Mouse (Mus musculus): ENCODE measurements around the gene Cxcl16. TPM values are rescaled to one million over a fixed set of nuclear protein-coding genes. Genes with fewer than 3 reads are reported as not detected.

Gene Cxcl16
- polyA plus RNA-seq, 1 experiment, result 99.3 TPM

DNA sequence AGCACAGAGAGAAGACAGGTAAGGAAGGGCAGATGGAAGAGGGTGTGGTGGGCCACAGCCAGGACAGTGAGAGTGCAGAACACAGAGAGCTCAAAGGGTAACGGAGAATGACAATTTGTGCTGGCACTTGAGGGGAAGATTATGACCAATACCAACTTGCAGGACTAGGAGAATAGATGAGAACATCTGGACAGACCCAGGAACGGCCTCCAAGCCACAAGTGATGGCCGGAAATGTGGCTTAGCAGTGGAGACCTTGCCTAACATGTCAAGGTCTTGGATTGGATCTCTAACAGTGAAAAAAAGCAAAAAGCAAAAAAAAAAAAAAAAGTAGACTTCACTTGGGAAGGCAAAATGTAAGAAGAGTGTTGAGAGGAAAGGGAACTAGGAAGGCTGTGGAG is 10.0 kb upstream of the Cxcl16 start:
- Histone ChIP-seq H3K4me1 (ENCODE audit: control insufficient read depth, insufficient read depth, low read length) (peaks cover 19% of the 10 kb centered on the region; the same call in 1 of the 2 replicates), H3K36me3 (ENCODE audit: control insufficient read depth, insufficient read depth, low read length) (no peaks in the 10 kb centered on the region), H3K4me3 (ENCODE audit: insufficient read depth, low read depth, low read length) (no peak overlapping the region), H3K27ac (ENCODE audit: insufficient read depth, low read depth, low read length) (no peak overlapping the region), H3K27me3 (replicated peaks; ENCODE audit: control insufficient read depth, insufficient read depth, low read length) (no peaks in the 10 kb centered on the region)
- TF ChIP-seq CTCF (conservative IDR thresholded peaks at IDR 0.05; ENCODE audit: insufficient read depth, insufficient read length, low read depth, low read length), result no peak
- TF ChIP-seq POLR2A (IDR thresholded peaks at IDR 0.05; ENCODE audit: low read depth, low read length), result no peak
- no peak for DNase-seq
- 90% methylated on average over 3 of the region's 3 CpGs for WGBS

- WGBS, result 56% methylated on average over 5 of the region's 5 CpGs
- Histone ChIP-seq H3K27ac (ENCODE audit: insufficient read depth, low read depth, low read length) (peak overlapping the region; percentile 57), H3K27me3 (replicated peaks; ENCODE audit: control insufficient read depth, insufficient read depth, low read length) (no peaks in the 10 kb centered on the region), H3K4me1 (ENCODE audit: control insufficient read depth, insufficient read depth, low read length) (peaks cover 7% of the 10 kb centered on the region; the same call in 1 of the 2 replicates), H3K36me3 (ENCODE audit: control insufficient read depth, insufficient read depth, low read length) (no peaks in the 10 kb centered on the region), H3K4me3 (ENCODE audit: insufficient read depth, low read depth, low read length) (no peak overlapping the region)
- TF ChIP-seq POLR2A (IDR thresholded peaks at IDR 0.05; ENCODE audit: low read depth, low read length) (no peak), CTCF (conservative IDR thresholded peaks at IDR 0.05; ENCODE audit: insufficient read depth, insufficient read length, low read depth, low read length) (no peak)
- peak; percentile 42 for DNase-seq
These were observed 8.3 kb upstream of the Cxcl16 start for GRCm38 (mm10) chr11:70467902-70468619.

DNA sequence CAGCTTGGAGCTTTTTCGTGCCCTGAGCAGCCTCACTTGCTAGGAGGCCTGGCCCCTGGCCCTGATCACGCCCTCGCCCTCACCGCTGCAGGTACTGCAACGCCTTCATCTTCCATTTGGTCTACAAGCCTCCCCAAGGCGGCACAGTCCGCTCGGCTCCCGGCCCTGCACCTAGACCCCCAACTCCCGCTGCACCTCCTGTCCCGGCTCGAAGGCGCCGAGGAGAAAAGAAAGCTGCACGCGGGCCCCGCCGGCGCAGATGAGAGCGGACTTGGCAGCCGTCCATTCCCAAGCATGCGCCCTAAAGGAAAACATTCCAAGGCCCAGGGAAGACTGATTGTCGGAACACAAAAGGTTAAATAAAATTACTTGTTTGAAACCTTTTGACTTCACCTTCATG is 6.0 kb upstream of the Cxcl16 start:
- Histone ChIP-seq H3K4me3 (ENCODE audit: insufficient read depth, low read depth, low read length) (peak overlapping the region; percentile 4; the same call in 1 of the 2 replicates), H3K27ac (ENCODE audit: insufficient read depth, low read depth, low read length) (peak overlapping the region; percentile 37; the same call in 1 of the 2 replicates), H3K4me1 (ENCODE audit: control insufficient read depth, insufficient read depth, low read length) (peaks cover 7% of the 10 kb centered on the region; the same call in 1 of the 2 replicates), H3K36me3 (ENCODE audit: control insufficient read depth, insufficient read depth, low read length) (no peaks in the 10 kb centered on the region), H3K27me3 (replicated peaks; ENCODE audit: control insufficient read depth, insufficient read depth, low read length) (no peaks in the 10 kb centered on the region)
- DNase-seq, result peak; percentile 61
- no peak for TF ChIP-seq POLR2A (IDR thresholded peaks at IDR 0.05; ENCODE audit: low read depth, low read length)
- TF ChIP-seq CTCF (conservative IDR thresholded peaks at IDR 0.05; ENCODE audit: insufficient read depth, insufficient read length, low read depth, low read length), result no peak
- 20% methylated on average over 23 of the region's 23 CpGs for WGBS

GRCm38 (mm10) chr11:70465211-70465610 is 5.4 kb upstream of the Cxcl16 start:
- H3K4me1 ChIP-seq (ENCODE audit: control insufficient read depth, insufficient read depth, low read length), result peaks cover 7% of the 10 kb centered on the region; the same call in 1 of the 2 replicates
- no peak for TF ChIP-seq CTCF (conservative IDR thresholded peaks at IDR 0.05; ENCODE audit: insufficient read depth, insufficient read length, low read depth, low read length)
- WGBS, result 67% methylated on average over 16 of the region's 16 CpGs
- H3K36me3 ChIP-seq (ENCODE audit: control insufficient read depth, insufficient read depth, low read length), result no peaks in the 10 kb centered on the region
- DNase-seq, result no peak
- H3K4me3 ChIP-seq (ENCODE audit: insufficient read depth, low read depth, low read length), result no peak overlapping the region
- H3K27me3 ChIP-seq (replicated peaks; ENCODE audit: control insufficient read depth, insufficient read depth, low read length), result no peaks in the 10 kb centered on the region
- H3K27ac ChIP-seq (ENCODE audit: insufficient read depth, low read depth, low read length), result no peak overlapping the region

- 92% methylated on average over 5 of the region's 5 CpGs for WGBS
- no peaks in the 10 kb centered on the region for H3K36me3 ChIP-seq (ENCODE audit: control insufficient read depth, insufficient read depth, low read length)
- H3K4me1 ChIP-seq (ENCODE audit: control insufficient read depth, insufficient read depth, low read length), result peaks cover 7% of the 10 kb centered on the region; the same call in 1 of the 2 replicates
- TF ChIP-seq POLR2A (IDR thresholded peaks at IDR 0.05; ENCODE audit: low read depth, low read length), result no peak
- no peak for TF ChIP-seq CTCF (conservative IDR thresholded peaks at IDR 0.05; ENCODE audit: insufficient read depth, insufficient read length, low read depth, low read length)
- no peak overlapping the region for H3K27ac ChIP-seq (ENCODE audit: insufficient read depth, low read depth, low read length)
- no peak overlapping the region for H3K4me3 ChIP-seq (ENCODE audit: insufficient read depth, low read depth, low read length)
- DNase-seq, result no peak
- no peaks in the 10 kb centered on the region for H3K27me3 ChIP-seq (replicated peaks; ENCODE audit: control insufficient read depth, insufficient read depth, low read length)
These were observed 4.2 kb upstream of the Cxcl16 start for GRCm38 (mm10) chr11:70463970-70464369.

DNA sequence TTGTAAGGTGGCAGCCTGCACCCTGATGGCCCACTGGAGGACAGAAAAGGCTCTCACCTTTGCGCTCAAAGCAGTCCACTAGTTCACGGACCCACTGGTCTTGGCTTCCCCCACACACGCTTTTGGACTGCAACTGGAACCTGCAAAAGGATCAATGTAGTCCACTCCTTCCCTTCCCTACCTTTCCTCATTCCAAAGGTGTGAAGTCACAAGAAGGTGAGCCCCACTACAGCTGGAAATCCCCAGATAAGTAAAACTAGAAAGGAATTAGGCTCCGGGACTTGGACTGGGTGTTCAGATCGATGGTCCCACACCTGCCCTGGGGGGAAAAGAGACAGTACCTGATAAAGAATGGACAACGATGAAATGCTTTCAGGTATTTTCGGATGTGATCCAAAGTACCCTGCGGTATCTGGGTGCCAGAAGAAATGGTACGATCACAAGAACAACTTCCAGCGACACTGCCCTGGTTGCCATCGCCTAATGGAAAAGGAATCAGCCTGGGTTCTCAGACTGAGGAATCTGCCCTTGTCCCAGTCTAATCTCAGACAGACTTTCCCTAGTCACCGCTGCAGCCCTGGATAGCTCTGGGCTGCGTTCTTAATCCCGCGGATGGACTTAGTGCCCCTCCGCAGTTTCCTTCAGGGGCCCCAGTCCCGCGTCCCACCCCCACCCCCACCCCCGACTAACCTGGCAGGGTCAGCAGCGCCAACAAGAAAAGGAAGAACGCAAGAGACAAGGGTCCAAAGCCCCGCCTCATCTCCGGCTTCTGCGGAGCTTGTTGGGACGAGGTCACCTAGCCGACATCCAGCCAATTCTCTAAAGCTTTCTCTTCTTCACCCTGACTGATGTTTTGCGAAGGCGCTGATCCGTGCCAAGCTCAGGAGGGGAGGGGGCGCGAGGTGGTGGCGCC is 840 bp downstream of the Cxcl16 start, which contains the start of gene Zmynd15:
Zmynd15 (plus strand) TSS at position 746 of the 913 bp plus-strand sequence.
- H3K4me1 ChIP-seq (ENCODE audit: control insufficient read depth, insufficient read depth, low read length), result peaks cover 3% of the 10 kb centered on the region; the same call in 1 of the 2 replicates
- TF ChIP-seq CTCF (conservative IDR thresholded peaks at IDR 0.05; ENCODE audit: insufficient read depth, insufficient read length, low read depth, low read length) (no peak), POLR2A (IDR thresholded peaks at IDR 0.05; ENCODE audit: low read depth, low read length) (no peak)
- DNase-seq, result peak; percentile 35
- peak within 1 kb of the TSS; percentile 61 for H3K4me3 ChIP-seq (ENCODE audit: insufficient read depth, low read depth, low read length)
- 10% methylated on average over 32 of the region's 32 CpGs for WGBS
- H3K27me3 ChIP-seq (replicated peaks; ENCODE audit: control insufficient read depth, insufficient read depth, low read length), result no peaks in the 10 kb centered on the region
- H3K36me3 ChIP-seq (ENCODE audit: control insufficient read depth, insufficient read depth, low read length), result no peaks in the 10 kb centered on the region; the same call in 1 of the 2 replicates
- H3K27ac ChIP-seq (ENCODE audit: insufficient read depth, low read depth, low read length), result peak within 1 kb of the TSS; percentile 59
